Mouse (Mus musculus): ENCODE measurements around the gene Ramp2.

Ramp2 gene

DNA sequence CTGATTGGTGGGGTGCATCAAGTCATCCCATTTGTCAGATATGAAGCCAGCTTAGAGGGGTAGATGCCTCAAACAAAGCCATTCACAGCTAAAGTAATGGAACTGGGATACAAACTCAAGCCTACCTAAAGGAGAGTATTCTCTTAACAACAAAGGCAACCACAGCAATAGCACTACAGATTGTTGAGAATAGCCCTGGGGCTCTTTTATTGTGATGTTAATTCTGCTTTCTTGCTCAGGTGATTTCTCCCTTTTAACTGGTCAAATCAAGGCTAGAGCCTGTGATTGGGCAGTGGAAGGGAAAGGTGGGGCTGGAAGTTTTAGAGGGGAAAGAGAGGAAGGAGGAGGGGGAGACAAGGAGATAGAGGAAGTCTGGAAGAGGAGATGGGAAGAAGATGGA is 11.7 kb upstream of the Ramp2 start:
- in situ Hi-C loops (cut with MboI; ENCODE audit: unreplicated experiment in 2 of 2) = no loop called here

- in situ Hi-C loops (cut with MboI; ENCODE audit: unreplicated experiment in 2 of 2) = no loop called here
Measured at GRCm38 (mm10) chr11:101235429-101235828, 10.4 kb upstream of the Ramp2 start.

DNA sequence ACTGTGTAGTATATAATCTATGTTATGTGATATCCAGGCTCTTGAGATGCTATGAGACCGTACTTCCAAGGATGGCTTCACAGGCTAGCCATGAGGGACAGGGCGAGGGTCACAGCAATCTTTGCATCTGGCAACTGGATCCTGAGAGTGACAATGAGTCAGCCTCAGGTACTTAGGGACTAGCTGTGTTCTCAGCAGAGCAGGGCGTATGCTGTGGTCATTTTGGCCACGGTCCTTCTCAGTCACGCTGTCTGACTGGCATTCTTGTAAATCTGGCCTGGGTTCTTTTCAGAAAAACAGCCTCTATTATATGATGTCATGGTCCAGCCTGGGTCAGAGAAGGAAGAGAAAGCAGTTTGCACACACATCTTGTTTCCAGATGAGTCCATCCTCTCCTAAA is 9.0 kb upstream of the Ramp2 start:
- in situ Hi-C loops (cut with MboI; ENCODE audit: unreplicated experiment in 2 of 2) = no loop called here

- in situ Hi-C loops (cut with MboI; ENCODE audit: unreplicated experiment in 2 of 2) = no loop called here
Measured at GRCm38 (mm10) chr11:101238071-101238647, 7.7 kb upstream of the Ramp2 start.

DNA sequence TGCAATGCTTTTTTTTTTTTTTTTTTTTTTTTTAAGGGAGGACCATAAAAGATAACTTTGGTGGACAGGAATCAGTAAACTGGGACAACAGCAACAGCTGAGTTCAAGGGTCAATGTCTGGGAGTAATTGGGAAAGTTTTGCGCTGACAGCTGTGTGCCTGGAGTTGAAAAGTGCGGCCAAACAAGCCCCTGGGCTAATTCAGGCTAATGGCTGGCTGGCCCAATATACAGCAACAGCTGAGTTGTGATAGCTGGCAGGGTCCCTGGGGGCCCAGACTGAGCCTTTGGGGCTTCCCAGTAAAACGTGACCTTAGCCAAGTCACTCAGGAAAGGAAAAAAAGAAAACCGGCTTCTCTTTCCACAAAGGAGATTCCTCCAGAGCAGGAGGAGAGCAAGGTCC is 757 bp upstream of the Ramp2 start:
- in situ Hi-C loops (cut with MboI; ENCODE audit: unreplicated experiment in 2 of 2) = loop anchor here in 1 of 2 experiments (5.0 kb wide), 1 partner anchor 33 kb away; no protein-coding TSS in a partner anchor

DNA sequence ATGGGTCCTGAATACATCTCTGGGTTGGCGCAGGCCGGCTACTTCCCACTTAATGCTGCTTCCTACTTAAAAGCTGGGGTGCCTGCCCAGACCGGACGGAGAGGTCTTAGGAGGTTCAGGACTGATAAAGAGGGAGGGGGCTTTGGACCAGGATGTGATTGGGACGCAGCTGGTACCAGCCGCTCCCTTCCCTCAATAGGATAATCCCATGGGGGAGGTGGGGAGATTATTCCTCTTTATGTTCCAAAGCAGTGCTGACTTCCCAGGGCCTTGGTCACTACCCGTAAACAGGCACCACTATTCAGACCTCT is 829 bp downstream of the Ramp2 start:
- in situ Hi-C loops (cut with MboI; ENCODE audit: unreplicated experiment in 2 of 2) = loop anchor here in 1 of 2 experiments (5.0 kb wide), 1 partner anchor 34 kb away; no protein-coding TSS in a partner anchor

DNA sequence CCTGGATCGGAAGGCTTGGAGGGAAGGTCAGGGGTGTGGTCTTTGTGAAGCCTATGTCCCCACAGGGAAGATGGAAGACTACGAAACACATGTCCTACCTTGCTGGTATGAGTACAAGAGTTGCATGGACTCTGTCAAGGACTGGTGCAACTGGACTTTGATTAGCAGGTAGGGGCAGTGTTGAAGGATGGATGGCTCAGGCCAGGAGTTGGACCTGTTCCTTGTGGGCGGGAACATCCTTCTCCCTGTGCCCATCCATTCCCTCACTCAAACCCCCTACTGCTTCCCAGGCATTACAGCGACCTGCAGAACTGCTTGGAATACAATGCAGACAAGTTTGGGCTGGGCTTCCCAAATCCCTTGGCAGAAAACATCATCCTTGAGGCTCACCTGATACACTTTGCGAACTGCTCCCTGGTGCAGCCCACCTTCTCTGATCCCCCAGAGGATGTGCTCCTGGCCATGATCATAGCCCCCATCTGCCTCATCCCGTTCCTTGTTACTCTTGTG is 1.7 kb downstream of the Ramp2 start:
- in situ Hi-C loops (cut with MboI; ENCODE audit: unreplicated experiment in 2 of 2) = loop anchor here in 1 of 2 experiments (5.0 kb wide), 1 partner anchor 35 kb away; no protein-coding TSS in a partner anchor

- in situ Hi-C loops (cut with MboI; ENCODE audit: unreplicated experiment in 2 of 2) = loop anchor here in 1 of 2 experiments (5.0 kb wide), 1 partner anchor 36 kb away; no protein-coding TSS in a partner anchor
Measured at GRCm38 (mm10) chr11:101248258-101248994, 2.6 kb downstream of the Ramp2 start.

DNA sequence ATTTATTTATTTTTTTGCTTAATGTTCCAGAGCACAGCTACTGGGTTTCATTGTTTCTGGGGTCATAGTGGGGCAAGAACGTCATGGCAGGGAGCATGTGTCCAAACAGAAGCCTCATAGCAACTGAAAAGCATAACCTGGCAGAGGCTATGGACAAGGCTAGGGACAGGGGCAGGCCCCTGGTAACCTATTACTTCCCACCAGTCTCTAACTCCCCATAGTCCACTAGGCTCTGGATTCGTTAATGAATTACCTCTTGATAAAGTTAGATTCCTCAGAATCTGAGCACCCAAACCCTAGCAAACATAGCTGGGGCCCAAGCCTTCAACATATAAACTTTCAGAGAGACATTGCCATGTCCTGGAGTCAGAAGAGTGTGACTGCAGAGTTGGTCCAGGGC is 5.2 kb downstream of the Ramp2 start:
- in situ Hi-C loops (cut with MboI; ENCODE audit: unreplicated experiment in 2 of 2) = loop anchor here in 1 of 2 experiments (5.0 kb wide), 1 partner anchor 39 kb away; no protein-coding TSS in a partner anchor

GRCm38 (mm10) chr11:101252941-101253340 is 7.1 kb downstream of the Ramp2 start:
- in situ Hi-C loops (cut with MboI; ENCODE audit: unreplicated experiment in 2 of 2) = loop anchor here in 1 of 2 experiments (5.0 kb wide), 1 partner anchor 41 kb away; no protein-coding TSS in a partner anchor

GRCm38 (mm10) chr11:101253613-101254389 is 8.0 kb downstream of the Ramp2 start, which contains the start of gene Vps25:
Gene Vps25, plus strand, starts transcription at chr11:101253707.
- in situ Hi-C loops (cut with MboI; ENCODE audit: unreplicated experiment in 2 of 2) = loop anchor here in 1 of 2 experiments (5.0 kb wide), 1 partner anchor 42 kb away; no protein-coding TSS in a partner anchor

DNA sequence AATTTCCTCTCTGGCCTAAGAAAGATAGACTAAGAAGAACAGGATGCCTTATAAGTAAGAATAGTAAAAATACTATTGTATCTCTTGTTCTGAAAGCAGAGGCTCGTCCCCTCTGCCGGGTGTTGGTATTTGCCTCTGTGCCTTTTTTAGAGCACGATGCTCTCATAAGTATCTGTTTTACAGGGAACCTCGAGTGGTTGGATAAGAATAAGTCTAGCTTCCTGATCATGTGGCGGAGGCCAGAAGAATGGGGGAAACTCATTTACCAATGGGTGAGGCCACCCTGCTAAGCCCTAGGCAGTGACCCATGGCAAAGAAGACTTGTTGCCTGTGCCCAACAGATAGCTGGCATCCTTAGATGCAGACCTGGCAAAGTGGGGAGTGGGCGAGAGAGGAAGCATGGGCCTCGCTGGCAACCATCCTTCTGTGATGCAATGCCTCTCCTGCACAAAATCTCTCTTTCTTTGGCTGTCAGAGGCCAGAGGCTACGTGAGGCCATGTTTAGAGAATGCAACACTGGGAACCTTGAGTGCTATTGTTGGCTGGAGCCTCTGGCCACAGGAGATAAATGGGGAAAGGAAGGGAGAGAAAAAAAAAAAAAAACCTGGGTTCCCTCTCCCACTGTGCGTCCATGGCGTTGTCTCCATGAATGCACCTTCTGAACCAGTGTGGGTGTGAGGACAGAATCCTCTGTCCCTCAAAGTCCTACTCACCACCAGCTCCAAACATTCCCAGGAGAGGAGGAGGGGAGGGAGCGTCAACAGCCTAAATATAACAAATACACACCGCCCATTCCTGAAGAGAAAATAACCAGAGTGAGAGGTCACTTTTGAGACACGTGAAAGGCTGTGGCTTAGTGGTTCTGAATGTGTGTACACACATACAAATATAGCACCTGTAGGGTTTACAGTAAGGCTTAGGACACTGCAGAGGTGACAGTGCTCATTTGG is 10.3 kb downstream of the Ramp2 start:
- in situ Hi-C loops (cut with MboI; ENCODE audit: unreplicated experiment in 2 of 2) = no loop called here

DNA sequence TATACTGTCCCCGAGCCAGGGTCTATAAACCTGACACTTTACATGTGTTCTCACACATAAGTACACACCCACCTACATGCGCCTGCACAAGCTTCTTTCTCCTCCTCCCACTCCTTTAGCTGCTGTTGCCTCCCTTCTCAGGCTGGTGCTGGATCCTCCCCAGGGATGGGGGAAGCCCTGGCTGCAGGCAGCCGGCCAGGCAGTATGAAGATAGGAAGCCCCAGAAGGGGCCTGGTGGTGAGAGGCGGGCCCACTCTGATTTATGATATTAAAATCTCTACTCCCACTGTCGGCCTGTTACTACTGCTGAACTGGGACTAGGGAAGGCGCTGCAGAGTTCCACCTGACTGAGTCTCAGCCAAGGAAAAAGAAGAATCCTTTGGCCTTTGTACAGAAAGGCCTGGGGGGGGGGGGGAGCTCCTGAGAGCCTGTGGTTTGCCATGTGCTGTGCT is 13.5 kb downstream of the Ramp2 start:
- in situ Hi-C loops (cut with MboI; ENCODE audit: unreplicated experiment in 2 of 2) = no loop called here

DNA sequence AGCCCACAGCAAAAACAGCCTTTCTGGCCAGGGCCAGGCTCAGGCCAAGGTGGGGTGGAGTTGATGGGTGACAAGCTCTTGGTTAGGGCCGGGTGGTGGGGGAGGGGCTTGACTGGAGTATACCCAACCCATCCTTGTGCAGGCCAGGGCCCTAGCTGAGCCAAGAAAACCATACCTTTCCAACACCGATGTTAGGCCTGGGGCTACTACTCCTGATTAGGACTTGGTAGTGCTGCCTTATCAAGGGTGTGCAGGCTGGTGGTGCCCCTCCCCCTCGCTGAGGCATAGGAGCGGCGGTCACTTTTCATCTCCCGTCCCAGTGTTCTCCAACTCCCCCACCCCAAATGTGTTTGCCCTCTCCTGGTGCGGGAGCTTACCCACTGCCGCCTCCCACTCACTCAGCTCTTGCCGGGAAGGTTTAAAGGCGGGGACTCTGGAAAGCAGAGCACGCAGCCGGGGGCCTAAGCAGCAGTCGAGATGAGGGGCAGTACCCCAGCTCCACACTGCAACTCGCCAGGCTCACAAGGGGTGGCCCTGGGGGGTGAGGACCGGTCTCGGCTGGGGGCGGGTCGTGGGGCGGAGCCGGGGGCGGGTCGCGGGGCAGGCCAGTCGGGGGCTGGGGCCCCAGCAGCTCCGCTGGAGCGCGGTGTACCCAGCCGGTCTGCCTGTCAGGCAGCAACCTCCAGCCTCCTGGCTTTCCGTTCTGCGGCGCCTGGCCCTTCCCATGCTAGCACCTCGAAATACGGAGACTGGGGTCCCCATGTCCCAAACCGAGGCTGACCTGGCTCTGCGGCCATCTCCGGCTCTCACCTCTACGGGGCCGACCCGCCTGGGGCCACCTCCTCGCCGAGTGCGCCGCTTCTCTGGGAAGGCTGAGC is 14.4 kb downstream of the Ramp2 start, which contains the start of gene Wnk4:
TSS of gene Wnk4 (plus strand) at position 620 of the 878 bp plus-strand sequence.
- in situ Hi-C loops (cut with MboI; ENCODE audit: unreplicated experiment in 2 of 2) = no loop called here

GRCm38 (mm10) chr11:101260826-101261380 is 15.1 kb downstream of the Ramp2 start:
- in situ Hi-C loops (cut with MboI; ENCODE audit: unreplicated experiment in 2 of 2) = no loop called here

DNA sequence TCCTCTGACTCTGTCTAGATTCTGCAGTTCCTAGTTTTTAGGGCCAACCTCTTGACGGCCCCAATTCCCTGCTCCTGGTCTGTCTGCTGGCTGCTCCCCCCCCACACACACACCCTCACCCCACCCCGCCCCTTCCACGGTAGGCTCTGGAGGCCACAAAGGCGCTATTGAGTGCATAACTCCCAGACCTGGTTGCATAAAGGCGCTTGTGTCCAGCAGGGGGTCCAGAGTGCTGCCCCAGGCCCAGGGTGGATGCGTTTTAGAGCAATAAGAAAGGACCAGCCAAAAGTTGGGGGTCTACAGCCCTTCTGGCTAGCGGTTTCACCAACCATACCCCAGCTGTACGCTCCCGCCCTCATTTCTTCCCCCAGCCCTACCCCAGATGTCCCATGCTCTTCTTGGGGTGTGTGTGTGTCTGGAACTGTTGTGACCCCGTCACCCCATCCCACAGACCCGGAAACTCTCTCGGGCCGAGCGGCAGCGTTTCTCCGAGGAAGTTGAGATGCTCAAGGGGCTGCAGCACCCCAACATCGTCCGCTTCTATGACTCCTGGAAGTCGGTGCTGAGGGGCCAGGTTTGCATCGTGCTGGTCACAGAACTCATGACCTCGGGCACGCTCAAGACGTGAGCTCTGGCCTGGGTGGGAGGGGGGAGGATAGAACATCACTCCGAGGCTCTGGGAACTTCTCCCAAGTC is 16.6 kb downstream of the Ramp2 start:
- in situ Hi-C loops (cut with MboI; ENCODE audit: unreplicated experiment in 2 of 2) = no loop called here

- in situ Hi-C loops (cut with MboI; ENCODE audit: unreplicated experiment in 2 of 2) = no loop called here
Measured at GRCm38 (mm10) chr11:101263138-101263988, 17.5 kb downstream of the Ramp2 start.
